Mouse (Mus musculus) T-helper 17 cell (primary cell): ENCODE measurements around the gene Sebox.

ENCODE experiments used
- in situ Hi-C, 2 experiments: fragments of 300-600 bp; cut with MboI, MseI; formaldehyde crosslinking; loops; 1 replicate in 1 of 2; 2 replicates in 1 of 2; pipeline ENCODE4 v1.15.1; 2025; ENCODE audit warnings: high pct_unique_total_duplicates in 2 of 2

Gene Sebox

GRCm38 (mm10) chr11:78531515-78531914 is 28.3 kb downstream of the Sebox start:
- in situ Hi-C loops: loop anchor here (10.0 kb wide), 2 partner anchors 1037 to 1553 kb away; partner anchors contain the start of genes Atad5 (in 1 of the 2), Crlf3 (in 1 of the 2) and Git1 (in 1 of the 2)

GRCm38 (mm10) chr11:78534516-78534915 is 31.3 kb downstream of the Sebox start:
- in situ Hi-C loops: loop anchor here (10.0 kb wide), 2 partner anchors 1040 to 1550 kb away; partner anchors contain the start of genes Atad5 (in 1 of the 2), Crlf3 (in 1 of the 2) and Git1 (in 1 of the 2)

DNA sequence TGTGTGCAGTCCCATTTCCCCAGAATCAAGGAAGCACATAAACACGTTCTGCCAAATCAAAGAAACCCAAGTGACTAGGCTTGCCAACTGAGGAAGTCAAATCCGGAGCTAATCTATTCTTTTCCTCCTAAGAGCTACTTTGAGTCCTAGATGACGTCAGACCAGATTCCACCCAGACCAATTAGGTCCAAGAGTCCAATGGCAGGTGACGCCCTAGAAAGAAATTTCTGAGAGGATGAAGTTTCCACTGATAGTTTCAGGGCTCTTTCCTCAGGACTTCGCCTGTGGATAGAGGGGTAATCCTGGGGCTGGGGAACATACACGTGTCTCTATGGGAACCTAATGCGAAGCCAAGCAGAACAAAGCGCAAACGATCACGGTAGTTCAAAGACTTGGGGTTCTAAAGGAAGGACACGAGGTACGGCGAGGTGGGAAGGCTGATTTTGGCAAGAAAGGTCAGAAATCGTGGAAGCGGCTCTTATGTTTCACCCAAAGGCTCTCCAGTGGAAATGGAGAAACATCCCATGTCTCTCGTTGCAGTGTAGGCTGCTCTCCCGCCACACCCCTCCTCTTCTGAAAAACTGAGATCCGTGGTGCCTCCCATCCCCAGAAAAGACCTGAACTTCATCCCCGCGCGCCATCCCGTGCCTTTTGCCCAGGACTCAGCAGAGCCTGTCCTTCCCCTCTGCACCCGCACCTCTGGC is 32.3 kb downstream of the Sebox start:
- in situ Hi-C loops: loop anchor here (10.0 kb wide), 2 partner anchors 1041 to 1549 kb away; partner anchors contain the start of genes Atad5 (in 1 of the 2), Crlf3 (in 1 of the 2) and Git1 (in 1 of the 2)

- in situ Hi-C loops: loop anchor here (10.0 kb wide), 2 partner anchors 1041 to 1549 kb away; partner anchors contain the start of genes Atad5 (in 1 of the 2), Crlf3 (in 1 of the 2) and Git1 (in 1 of the 2)
These were observed 32.9 kb downstream of the Sebox start, which contains the start of the genes Tnfaip1 and Ift20 for GRCm38 (mm10) chr11:78536080-78536689. Gene Tnfaip1, minus strand, starts transcription at chr11:78536332. Gene Ift20, plus strand, starts transcription at chr11:78536361.

- in situ Hi-C loops: loop anchor here (10.0 kb wide), 2 partner anchors 1042 to 1548 kb away; partner anchors contain the start of genes Atad5 (in 1 of the 2), Crlf3 (in 1 of the 2) and Git1 (in 1 of the 2)
These were observed 33.4 kb downstream of the Sebox start for GRCm38 (mm10) chr11:78536690-78537084.

GRCm38 (mm10) chr11:78540358-78540757 is 37.1 kb downstream of the Sebox start:
- in situ Hi-C loops: no loop called here

- in situ Hi-C loops: no loop called here
These were observed 41.3 kb downstream of the Sebox start for GRCm38 (mm10) chr11:78544449-78545111.

- in situ Hi-C loops: no loop called here
These were observed 41.9 kb downstream of the Sebox start for GRCm38 (mm10) chr11:78545181-78545580.

GRCm38 (mm10) chr11:78547718-78548460 is 44.6 kb downstream of the Sebox start:
- in situ Hi-C loops: no loop called here

GRCm38 (mm10) chr11:78549491-78549987 is 46.3 kb downstream of the Sebox start:
- in situ Hi-C loops: no loop called here

GRCm38 (mm10) chr11:78550168-78551058 is 47.2 kb downstream of the Sebox start, which contains the start of gene Tmem97:
Gene Tmem97, minus strand, starts transcription at chr11:78550777.
- in situ Hi-C loops: no loop called here

GRCm38 (mm10) chr11:78551059-78551398 is 47.8 kb downstream of the Sebox start:
- in situ Hi-C loops: no loop called here
